Mouse (Mus musculus) ZHBTc4 (cell line): ENCODE results near the gene Gm21987.

Experiments
- DNase-seq: peaks from one replicate; pipeline ENCODE4 v3.0.0-alpha.2; 2011; ENCODE audit warnings: low read depth, low spot score

Gm21987 gene

GRCm38 (mm10) chr16:38348217-38348761, 1.4 kb downstream of the Gm21987 start:
- no peak for DNase-seq

DNA sequence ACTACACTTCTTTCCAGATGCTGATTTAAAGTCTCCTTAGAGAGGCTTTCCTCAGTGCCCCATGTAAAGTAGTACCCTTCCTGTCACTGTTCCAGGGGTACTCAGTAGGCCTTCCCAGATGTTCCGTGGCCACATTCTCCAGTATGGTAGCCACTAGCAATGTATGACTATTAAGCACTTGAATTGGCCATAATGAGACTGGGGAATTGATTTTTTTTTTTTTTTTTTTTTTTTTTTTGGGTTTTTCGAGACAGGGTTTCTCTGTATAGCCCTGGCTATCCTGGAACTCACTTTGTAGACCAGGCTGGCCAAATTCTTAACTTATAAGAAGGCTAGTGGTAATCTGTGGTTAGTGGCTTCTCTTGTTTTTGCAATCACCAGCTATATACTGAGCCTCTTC, 3.0 kb downstream of the Gm21987 start:
- no peak for DNase-seq

GRCm38 (mm10) chr16:38350361-38350855, 3.6 kb downstream of the Gm21987 start:
- no peak for DNase-seq

- no peak for DNase-seq
Observed at GRCm38 (mm10) chr16:38350939-38351338, 4.1 kb downstream of the Gm21987 start.

GRCm38 (mm10) chr16:38352031-38352430, 5.2 kb downstream of the Gm21987 start:
- DNase-seq: no peak

- DNase-seq: no peak
Observed at GRCm38 (mm10) chr16:38352851-38353250, 6.0 kb downstream of the Gm21987 start.

DNA sequence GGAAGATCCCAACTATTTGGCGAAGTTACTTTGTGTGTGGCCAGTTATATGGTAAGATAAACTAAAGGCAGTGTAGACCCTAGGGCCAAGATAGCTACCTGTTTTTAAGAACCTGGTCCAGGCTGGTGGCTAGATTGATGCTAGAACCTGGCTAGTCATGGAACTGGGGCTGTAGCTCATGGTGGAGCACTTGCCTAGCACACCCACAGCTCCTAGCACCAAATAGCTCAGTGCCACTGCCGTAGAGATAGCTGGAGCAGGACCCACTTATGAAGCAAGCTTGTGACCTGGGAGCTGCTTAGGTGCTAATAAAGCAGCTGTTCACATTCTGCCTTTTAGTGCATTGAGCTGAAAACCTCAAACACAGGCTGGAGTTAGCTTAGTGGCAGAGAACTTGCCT, 6.8 kb downstream of the Gm21987 start:
- no peak for DNase-seq

GRCm38 (mm10) chr16:38354185-38354913, 7.5 kb downstream of the Gm21987 start:
- DNase-seq: no peak

- no peak for DNase-seq
Observed at GRCm38 (mm10) chr16:38358256-38358812, 11.5 kb downstream of the Gm21987 start.

GRCm38 (mm10) chr16:38359241-38359640, 12.4 kb downstream of the Gm21987 start:
- no peak for DNase-seq

- DNase-seq: no peak
Observed at GRCm38 (mm10) chr16:38359857-38360256, 13.0 kb downstream of the Gm21987 start.

GRCm38 (mm10) chr16:38360317-38360716, 13.5 kb downstream of the Gm21987 start:
- DNase-seq: no peak

- no peak for DNase-seq
Observed at GRCm38 (mm10) chr16:38361933-38362332, 15.1 kb downstream of the Gm21987 start, which contains the start of gene Popdc2. Gene Popdc2, plus strand, starts transcription at chr16:38362209.

- no peak for DNase-seq
Observed at GRCm38 (mm10) chr16:38362493-38363255, 15.8 kb downstream of the Gm21987 start.

GRCm38 (mm10) chr16:38363256-38363595, 16.4 kb downstream of the Gm21987 start:
- no peak for DNase-seq

DNA sequence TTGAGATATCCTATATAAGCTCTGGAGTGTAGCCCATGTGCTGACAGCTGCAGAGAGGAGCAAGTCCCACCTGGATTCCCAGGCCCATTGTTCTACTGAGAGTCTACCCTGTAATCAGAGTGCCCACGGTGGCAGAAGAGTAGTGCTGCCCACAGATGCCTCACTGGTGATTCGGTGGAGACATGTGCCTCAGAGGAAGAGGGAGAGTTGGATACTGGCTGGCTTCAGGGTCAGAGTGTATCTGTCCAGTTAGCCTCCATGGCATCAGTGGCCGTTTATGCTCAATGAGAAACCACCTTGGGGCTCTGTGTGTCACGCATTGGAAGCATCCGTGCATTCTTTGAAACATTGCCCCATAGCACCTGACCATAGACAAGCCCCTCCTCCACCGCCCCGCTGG, 16.8 kb downstream of the Gm21987 start:
- no peak for DNase-seq

DNA sequence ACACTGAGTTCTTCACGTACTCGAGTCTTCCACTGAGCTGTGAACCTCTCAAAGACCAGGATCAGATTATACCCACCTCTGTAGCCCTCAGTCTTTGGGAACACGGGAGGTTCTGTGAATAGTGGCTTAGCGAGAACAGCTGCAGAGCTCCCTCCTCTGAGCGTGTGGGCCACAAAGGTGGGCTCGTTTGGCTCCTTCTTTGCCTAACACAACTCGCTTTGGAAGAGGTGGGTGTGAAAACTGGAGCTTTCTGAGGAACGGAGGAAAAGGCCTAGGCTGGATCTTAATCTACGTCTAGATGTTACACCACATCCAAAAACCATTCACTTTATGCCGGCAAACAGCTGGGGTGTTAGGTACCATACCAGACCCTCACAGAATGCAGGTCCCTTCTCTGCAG, 18.6 kb downstream of the Gm21987 start:
- DNase-seq: no peak

DNA sequence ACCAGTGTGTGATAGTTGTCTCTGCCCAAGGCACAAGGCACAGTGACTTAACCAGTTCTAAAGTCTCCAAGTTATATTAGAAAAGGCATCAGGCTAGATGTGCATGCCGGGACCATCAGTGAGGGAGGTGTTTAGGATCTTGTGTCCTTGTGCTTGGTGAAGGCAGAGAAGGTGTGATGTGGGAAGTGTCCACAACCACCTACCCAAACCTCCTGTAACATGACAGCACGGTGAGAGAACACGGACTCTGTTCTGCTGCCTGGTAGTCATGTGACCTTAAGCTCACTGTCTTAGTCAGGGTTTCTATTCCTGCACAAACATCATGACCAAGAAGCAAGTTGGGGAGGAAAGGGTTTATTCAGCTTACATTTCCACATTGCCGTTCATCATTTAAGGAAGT, 19.4 kb downstream of the Gm21987 start:
- no peak for DNase-seq

DNA sequence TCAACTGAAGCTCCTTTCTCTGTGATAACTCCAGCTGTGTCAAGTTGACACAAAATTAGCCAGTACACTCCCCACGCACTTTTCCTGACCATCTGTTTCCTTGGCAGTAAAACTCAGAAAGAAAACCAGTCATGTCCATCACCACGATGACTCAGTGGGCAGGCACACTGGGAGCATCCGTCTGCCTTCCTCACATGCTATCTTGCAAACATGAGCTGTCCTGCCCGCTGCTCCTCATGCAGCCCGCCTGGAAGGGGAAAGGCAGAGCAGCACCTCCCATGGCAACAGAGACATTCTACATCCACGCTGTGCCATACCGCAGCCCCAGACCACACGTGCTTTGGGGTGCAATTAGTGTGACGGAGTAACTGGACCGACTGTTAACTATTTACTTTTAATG, 21.5 kb downstream of the Gm21987 start:
- DNase-seq: no peak

DNA sequence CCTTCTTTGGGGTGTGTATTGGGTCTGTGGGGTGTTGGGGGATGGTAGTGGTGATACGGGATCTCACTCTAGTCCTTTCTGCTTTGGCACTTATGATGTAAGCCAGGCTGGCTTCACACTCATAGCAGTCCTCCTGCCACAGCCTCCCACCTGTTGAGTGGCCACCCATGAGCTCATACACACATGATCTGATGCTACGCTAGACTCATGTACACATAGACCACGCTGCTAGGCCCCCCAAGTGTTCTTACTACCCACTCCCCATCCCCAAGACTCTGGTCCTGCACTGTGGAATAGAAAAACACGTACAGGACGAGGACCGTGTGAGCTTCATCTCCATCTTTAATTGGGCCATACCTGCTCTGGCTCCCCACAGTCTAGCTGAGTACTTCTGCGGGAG, 22.2 kb downstream of the Gm21987 start:
- no peak for DNase-seq

- DNase-seq: no peak
Observed at GRCm38 (mm10) chr16:38369431-38369830, 22.6 kb downstream of the Gm21987 start.

DNA sequence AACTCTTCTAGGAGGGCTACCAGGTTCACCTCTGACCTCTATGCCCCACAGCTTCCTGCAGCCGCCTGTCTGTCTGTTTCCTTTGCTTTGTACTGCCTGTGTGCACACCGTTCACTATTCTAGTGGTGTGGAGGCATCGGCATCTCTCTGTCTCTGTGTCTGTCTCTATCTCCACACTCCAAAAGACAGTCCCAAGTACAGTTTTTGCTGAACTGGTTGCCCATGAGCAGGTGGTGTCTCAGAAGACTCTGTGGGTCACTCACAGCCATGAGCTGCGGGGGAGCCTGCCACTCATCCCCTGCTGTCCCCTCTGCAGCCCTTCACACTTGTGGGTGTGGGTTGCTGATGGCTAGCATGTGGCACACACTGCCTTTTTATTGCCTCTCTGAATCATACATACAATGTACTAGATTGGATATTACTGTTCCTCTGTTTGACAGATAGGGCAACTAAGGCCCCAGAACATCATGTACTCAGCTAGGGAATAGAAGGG, 23.2 kb downstream of the Gm21987 start:
- no peak for DNase-seq
